Mouse (Mus musculus) left cerebral cortex, postnatal 10 days (tissue): ENCODE results near the gene Eif5a. TPM values are rescaled to one million over a fixed set of nuclear protein-coding genes. Genes with fewer than 3 reads are reported as not detected.

Experiments used
- microRNA-seq: library from miRNA; unstranded; fragments of <30 nt; microRNA quantifications from one replicate; pipeline ENCODE4 v1.2.0, GENCODE M21; 2022
- total RNA-seq, 2 experiments: library from RNA; stranded (reverse); gene quantifications; 2 replicates each; pipeline ENCODE4 v1.2.3; 2021

Gene Eif5a
- total RNA-seq, 2 experiments from 2014 or later, result 525 to 535 TPM

Small RNAs within 50 kb of the gene (microRNA-seq; reads per million reads assigned to microRNA genes)
- gene Mir6924, result not detected

Other genes with a start within 250 kb of the Eif5a start
- gene Eif4a1, start 249.5 kb downstream of the Eif5a start, total RNA-seq, result 100 to 1,000 TPM; 455 to 466 TPM
- gene Senp3, start 239.9 kb downstream of the Eif5a start, total RNA-seq, result 100 to 1,000 TPM in 1 of 2 experiments, 10 to 100 TPM in 1; 96.9 to 103 TPM
- gene Tnfsf13, start 236.2 kb downstream of the Eif5a start, total RNA-seq, result 1 to 10 TPM in 1 of 2 experiments, under 1 TPM in 1; 0.39 to 1.6 TPM
- gene Tnfsf12, start 226.1 kb downstream of the Eif5a start, total RNA-seq, result 1 to 10 TPM; 7.4 TPM
- gene Tnfsfm13, start 225.9 kb downstream of the Eif5a start, total RNA-seq, result 1 to 10 TPM in 1 of 2 experiments, under 1 TPM in 1; 0.81 to 1.5 TPM
- gene Polr2a, start 163.3 kb downstream of the Eif5a start, total RNA-seq, result 10 to 100 TPM; 52.1 to 52.9 TPM
- gene Slc35g3, start 160.0 kb downstream of the Eif5a start, total RNA-seq, result not detected
- gene Zbtb4, start 156.0 kb downstream of the Eif5a start, total RNA-seq, result 10 to 100 TPM; 57.1 to 67.6 TPM
- 1 to 10 TPM in 1 of 2 experiments, under 1 TPM in 1; 0.95 to 1.2 TPM for gene Chrnb1, start 126.0 kb downstream of the Eif5a start, total RNA-seq
- 10 to 100 TPM; 20.0 to 21.5 TPM for gene Fgf11, start 120.1 kb downstream of the Eif5a start, total RNA-seq
- gene Tmem102, start 116.3 kb downstream of the Eif5a start, total RNA-seq, result not detected
- not detected for gene Gm39566, start 106.7 kb downstream of the Eif5a start, total RNA-seq
- not detected for gene Spem2, start 103.5 kb downstream of the Eif5a start, total RNA-seq
- gene Spem1, start 99.8 kb downstream of the Eif5a start, total RNA-seq, result under 1 TPM; 0.45 to 0.57 TPM
- gene Nlgn2, start 84.2 kb downstream of the Eif5a start, total RNA-seq, result 100 to 1,000 TPM; 268 to 274 TPM
- gene Tmem256, start 83.4 kb downstream of the Eif5a start, total RNA-seq, result 100 to 1,000 TPM; 151 to 159 TPM
- gene Plscr3, start 75.6 kb downstream of the Eif5a start, total RNA-seq, result 10 to 100 TPM; 28.4 to 32.2 TPM
- under 1 TPM; 0.11 to 0.14 TPM for gene Tnk1, start 63.2 kb downstream of the Eif5a start, total RNA-seq
- gene Tmem95, start 43.9 kb downstream of the Eif5a start, total RNA-seq, result not detected
- under 1 TPM; 0.57 to 0.62 TPM for gene Kctd11, start 40.6 kb downstream of the Eif5a start, total RNA-seq
- gene Acap1, start 26.4 kb downstream of the Eif5a start, total RNA-seq, result under 1 TPM; 0.15 to 0.26 TPM
- 1 to 10 TPM; 1.8 TPM for gene 2810408A11Rik, start 21.0 kb downstream of the Eif5a start, total RNA-seq
- 100 to 1,000 TPM; 126 to 129 TPM for gene Neurl4, start 20.9 kb downstream of the Eif5a start, total RNA-seq
- 10 to 100 TPM; 24.8 to 25.7 TPM for gene Gps2, start 8.1 kb downstream of the Eif5a start, total RNA-seq
- 1 to 10 TPM; 9.5 TPM for gene Ybx2, start 13.8 kb upstream of the Eif5a start, total RNA-seq
- gene Slc2a4, start 26.2 kb upstream of the Eif5a start, total RNA-seq, result 1 to 10 TPM; 1.3 to 1.4 TPM
- not detected for gene Cldn7, start 42.8 kb upstream of the Eif5a start, total RNA-seq
- 100 to 1,000 TPM; 104 to 118 TPM for gene Ctdnep1, start 59.2 kb upstream of the Eif5a start, total RNA-seq
- gene Elp5, start 60.6 kb upstream of the Eif5a start, total RNA-seq, result 100 to 1,000 TPM; 114 to 125 TPM
- 100 to 1,000 TPM; 252 to 266 TPM for gene Gabarap, start 69.2 kb upstream of the Eif5a start, total RNA-seq
- gene Phf23, start 73.8 kb upstream of the Eif5a start, total RNA-seq, result 10 to 100 TPM; 35.2 to 38.6 TPM
- gene Dvl2, start 78.6 kb upstream of the Eif5a start, total RNA-seq, result 10 to 100 TPM; 27.5 to 30.3 TPM
- 10 to 100 TPM; 44.8 to 48.0 TPM for gene Acadvl, start 93.5 kb upstream of the Eif5a start, total RNA-seq
- 100 to 1,000 TPM; 871 to 875 TPM for gene Dlg4, start 95.0 kb upstream of the Eif5a start, total RNA-seq
- 1 to 10 TPM; 1.4 to 1.5 TPM for gene Asgr1, start 132.1 kb upstream of the Eif5a start, total RNA-seq
- gene Asgr2, start 170.7 kb upstream of the Eif5a start, total RNA-seq, result not detected
- gene Mgl2, start 208.4 kb upstream of the Eif5a start, total RNA-seq, result under 1 TPM; 0.30 to 0.36 TPM
- 1 to 10 TPM; 1.2 to 3.4 TPM for gene Clec10a, start 234.2 kb upstream of the Eif5a start, total RNA-seq